Mouse (Mus musculus): Measurements from ENCODE around the gene Cftr.

DNA sequence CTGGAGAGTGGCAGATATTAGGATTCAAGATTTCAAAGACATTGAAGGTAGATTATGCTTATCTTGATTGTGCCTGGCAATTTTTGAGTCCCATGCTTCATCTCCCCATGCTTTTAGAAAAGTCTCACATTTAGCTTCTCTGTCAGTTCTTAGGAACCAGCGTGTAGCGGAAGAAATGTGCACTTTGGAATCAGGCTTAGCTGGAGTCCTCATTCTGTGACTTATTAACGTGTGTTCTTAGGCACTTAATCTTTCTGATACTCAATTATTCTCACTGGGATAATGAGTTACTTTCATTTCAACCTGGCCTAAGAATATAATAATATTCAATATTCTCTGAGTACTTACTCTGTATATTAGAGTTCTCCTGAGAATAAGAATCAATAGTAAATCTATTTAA is 10.2 kb downstream of the Cftr start:
- TF ChIP-seq POLR2A (IDR thresholded peaks at IDR 0.05; ENCODE audit: borderline replicate concordance, control insufficient read depth, low read depth, low read length) (no peak), CTCF (IDR thresholded peaks at IDR 0.05; ENCODE audit: control insufficient read depth, insufficient read depth, low read length) (no peak)

All from bone marrow, adult 2 months (tissue).